Mouse (Mus musculus): ENCODE measurements around the gene Rere.

- TF ChIP-seq MAX (IDR thresholded peaks at IDR 0.05; ENCODE audit: low read length) (no peak), MAZ (IDR thresholded peaks at IDR 0.05; ENCODE audit: low read depth, low read length) (no peak)
These were observed 314.5 kb downstream of the Rere start for GRCm38 (mm10) chr4:150595991-150596390.

All from CH12.LX (cell line).